Mouse (Mus musculus) thymus, postnatal 14 days (tissue): ENCODE data around the gene Rasgef1b.

Experiments
- DNase-seq: peaks from one replicate; pipeline ENCODE4 v3.0.0; 2021

The Rasgef1b gene

DNA sequence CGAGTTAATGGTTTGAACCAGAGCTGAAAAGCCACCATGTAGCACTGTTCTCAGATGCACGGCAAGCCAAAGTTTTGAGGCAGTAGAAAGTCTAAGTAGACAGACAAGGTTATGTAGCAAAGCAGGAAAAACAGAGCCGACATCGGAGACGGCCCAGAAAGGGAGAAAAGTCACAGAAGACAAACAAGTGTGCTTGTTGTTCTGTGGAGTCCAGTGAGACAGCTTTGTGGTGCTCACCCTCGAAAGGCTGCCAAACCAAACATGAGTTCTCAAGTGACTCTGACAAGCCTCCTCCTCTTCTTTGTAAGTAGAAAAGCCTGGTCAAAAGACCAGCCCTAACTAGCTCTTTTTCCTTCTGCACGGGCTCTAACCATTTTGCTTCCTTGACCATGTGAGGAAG is 338.1 kb downstream of the Rasgef1b start:
- no peak for DNase-seq

DNA sequence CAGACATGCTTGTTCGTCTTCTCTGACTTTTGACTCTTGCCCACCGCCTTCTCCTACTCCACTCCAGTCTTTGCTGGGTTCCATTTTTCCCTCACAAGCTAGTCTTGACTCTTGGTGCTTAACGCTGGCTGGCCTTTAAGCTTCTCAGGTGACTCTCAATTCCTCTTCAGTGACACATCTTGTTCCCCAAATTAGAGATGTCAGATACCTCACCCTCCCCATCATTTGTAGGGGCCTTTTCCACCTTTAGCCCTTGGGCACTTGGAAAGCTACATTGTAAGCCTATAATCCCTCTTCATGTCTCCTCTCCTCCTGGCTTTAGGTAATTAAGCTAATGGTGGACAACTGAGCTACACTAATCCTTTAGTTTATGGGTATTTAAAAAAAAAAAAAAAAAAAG is 338.6 kb downstream of the Rasgef1b start:
- no peak for DNase-seq

DNA sequence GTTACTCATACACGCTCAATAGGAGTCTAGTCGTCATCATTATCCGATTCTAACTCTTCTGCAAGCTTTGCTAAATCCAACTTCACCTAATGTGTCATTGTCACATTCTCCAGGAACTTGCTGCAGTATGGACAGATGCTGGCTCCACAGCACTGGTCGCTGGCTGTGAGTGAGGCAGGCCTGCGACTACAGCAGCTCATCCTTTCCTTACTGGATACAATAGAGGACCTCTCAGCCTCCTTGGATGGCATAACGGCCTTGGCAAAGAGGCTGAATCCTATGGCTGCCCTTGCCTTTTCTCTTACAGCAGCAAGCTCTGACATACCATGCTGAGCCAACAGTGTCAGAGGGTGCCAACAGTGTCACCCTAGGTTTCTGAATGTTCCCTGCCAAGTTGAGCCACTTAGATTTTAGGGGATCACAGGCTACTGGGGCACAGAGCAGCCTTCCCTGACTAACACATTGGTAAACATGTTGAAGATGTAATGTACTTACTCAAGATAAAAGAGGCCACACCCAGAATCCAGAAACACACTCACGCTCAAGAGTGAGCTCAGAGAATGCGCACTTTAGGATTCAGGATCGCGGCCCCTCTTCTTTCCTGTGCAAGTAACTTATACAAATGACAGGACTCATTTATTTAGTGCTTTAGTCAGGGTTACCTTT is 340.1 kb downstream of the Rasgef1b start:
- DNase-seq, result no peak

DNA sequence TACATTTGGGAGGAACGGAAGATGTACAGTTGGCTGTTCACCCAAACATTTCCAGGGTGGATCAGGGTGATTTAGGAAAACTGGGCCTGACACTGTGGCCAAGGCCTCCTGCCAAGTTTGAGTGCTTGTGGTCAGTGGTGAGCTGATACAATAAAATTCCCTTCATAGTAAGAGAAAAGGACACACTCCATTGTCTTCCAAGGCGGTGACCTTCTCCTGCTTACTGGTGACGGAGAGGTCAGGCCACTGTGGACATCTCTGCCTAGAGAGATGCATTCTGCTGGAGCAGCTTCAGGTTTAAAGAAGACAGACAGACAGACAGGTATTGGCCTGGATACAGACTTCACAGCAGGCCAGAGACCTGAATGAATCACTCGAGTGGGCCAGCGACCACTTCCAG is 340.7 kb downstream of the Rasgef1b start:
- no peak for DNase-seq

DNA sequence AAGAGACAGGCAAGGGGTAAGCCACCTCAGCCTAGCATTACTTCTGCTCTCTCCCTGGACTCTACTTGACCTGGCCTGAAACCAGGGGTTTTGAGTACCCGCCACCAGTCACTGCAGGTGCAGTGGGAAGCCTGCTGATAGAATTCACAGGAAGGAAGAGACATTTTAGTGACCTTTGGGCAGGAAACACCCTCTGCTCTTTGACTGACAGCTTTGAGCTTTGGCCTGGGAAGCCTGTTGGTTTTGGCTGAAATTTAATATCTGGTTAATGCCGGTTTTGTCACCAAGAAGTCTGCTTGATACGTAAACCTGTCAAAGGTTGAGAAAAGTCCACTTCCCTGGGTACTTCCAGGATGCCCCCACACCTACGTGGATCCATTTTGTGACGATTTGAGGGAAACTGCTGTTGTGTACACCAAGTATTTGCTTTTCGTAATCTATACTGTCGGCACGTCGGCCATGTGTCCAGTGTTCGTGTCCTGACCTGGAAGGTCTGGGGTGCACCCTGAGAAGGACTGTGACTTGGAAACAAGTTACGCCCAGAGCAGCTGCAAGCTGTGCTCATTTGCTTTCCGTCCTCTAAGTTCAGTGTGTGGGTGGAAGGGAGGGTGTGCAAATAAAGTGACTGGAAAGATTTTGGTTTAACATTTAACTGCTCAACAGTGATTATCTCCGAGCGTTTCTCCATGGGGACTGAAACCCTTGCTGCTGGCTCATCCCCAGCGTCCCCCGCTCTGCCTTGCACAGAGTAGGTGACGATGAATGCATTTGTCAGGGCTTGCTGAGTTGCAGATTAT is 341.5 kb downstream of the Rasgef1b start:
- DNase-seq, result no peak

DNA sequence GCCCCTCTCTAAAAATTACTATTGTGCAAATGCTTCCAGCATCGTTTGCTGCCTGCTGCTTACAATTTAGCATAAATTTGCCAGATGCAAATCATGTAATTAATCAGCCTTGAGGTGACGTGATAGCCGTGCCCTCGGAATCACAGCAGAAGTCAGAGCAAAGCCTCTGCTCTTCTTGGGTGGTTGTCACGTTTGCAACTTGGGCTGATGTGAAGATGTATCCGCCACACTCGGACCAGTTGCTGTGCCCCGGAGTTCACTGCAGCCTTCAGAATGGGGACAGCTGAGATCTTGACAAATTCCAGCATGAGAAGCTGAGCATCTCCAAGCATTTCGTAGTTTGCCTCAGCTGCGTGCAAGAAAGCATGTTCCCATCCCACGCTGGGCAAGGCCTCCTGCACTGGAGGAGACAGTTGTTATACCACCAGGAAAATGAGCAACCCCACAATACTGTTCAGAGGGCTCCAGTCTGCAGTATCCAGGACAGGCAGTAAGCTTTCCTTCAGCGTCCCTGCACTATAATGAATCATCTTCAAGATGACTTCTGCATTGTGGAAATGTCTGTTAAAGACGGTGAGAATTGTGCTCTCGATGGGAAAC is 342.5 kb downstream of the Rasgef1b start:
- DNase-seq, result no peak

DNA sequence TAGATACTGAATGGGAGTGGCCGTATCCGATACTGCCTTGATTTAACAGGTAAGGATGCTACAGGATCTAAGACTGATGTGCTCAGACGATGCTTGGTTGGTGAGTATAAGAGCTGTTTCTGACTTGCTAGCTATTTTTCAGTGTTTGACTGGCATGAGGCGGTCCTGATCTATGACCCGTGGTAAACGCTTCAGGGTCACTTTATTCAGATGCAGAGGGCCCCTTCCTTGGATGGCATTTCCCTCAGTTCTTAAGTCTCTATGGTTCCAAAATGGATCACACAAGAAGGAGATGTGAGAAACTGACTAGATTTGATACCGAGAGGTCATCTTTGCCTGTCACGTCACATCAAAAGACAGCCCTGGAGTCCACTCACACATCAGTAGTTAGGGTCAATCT is 343.1 kb downstream of the Rasgef1b start:
- no peak for DNase-seq

DNA sequence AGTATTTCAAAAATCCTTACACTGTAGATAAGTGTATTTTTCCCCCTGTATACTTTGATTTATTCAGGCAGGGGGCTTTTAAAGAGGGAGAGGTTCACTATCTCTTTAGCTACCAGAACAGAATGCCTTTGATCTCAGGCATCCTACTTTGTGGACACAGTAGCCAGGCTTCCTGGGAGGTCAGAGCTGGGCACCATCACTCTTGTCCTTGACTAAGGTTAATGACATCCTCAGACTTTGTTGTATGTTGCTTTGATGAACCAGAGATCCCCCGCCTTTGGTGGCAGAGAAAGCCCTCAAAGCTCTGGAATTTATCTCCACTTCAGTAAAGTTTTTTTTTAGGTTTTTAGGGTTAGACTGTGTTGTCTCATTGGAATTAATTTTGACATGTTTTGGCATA is 343.8 kb downstream of the Rasgef1b start:
- no peak for DNase-seq

DNA sequence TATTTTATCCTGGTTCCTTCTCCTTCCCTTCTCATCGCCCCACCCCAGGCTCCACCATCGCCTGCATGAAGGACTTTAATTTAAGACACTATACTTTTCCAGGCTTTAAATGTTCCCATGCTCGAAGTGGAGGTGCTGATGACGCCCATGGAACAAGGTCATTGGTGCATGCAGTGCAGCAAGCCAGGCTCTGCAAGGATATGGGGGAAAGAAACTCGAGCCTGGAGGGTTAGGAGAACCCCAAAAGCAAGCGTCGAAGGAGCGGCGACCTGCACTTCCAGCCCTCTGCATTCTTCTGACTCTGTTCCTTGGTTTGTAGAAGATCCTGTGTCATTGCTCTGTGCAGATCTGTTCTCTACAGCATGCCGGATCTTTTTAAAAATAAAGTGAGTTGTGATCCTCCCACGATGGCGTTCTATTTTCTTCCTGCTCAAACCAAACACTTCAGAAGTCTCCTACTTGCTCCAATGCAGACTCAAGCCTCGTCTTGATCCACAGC is 345.0 kb downstream of the Rasgef1b start:
- DNase-seq, result no peak

DNA sequence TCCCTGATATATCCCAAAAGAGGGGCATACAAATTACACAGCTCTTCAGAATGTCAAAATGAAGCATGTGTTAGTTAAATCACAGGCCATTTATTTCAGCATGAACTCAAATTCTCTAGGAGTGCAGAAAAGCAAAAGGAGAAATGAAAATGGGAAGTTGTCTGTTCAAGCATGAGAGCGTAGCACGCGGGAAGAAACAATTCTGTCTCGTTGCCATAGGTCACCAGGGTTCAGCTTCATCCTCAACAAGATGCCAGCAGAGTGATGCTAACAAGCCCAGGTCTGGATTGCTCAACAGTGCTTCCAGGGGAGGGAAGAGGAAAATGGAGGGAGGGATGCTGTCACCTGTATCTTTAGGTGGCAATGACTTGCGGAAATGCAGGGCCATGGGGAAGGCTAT is 346.1 kb downstream of the Rasgef1b start:
- no peak for DNase-seq

DNA sequence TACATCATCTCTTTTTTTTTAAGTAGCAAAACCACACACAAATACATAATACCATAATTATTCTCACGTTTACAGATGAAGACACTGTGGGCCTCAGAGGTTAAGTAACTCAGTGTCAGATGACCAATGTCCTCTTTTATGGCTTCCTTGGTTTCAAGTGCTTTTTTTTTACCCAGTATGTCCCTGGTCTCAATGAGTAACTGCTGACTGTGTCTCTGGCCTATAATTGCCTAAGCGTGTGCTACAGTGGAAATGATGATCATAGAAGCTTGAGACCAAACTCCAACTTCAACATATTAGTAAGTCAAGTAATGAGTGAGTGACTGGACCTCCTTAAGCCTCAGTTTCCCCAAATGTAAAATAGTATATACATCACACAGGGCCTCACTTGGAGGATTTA is 347.2 kb downstream of the Rasgef1b start:
- no peak for DNase-seq

DNA sequence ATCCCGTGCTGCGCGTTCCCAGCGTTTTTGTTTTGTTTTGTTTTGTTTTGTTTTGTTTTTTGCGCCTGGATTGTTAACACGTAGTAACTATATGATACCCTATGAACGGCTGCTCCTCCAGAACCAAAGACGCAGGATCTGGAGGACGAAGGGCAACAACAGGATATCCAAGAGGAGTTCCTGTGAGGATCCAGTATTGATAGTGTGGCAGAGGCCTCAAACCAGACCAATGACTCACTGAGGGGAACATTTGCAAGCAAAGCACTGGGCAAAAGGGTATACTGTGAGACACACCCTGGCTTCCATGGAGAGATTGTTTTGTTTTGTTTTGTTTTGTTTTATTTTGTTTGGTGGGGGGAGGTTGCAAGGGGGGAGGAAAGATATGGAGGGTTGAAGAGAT is 348.0 kb downstream of the Rasgef1b start:
- no peak for DNase-seq

DNA sequence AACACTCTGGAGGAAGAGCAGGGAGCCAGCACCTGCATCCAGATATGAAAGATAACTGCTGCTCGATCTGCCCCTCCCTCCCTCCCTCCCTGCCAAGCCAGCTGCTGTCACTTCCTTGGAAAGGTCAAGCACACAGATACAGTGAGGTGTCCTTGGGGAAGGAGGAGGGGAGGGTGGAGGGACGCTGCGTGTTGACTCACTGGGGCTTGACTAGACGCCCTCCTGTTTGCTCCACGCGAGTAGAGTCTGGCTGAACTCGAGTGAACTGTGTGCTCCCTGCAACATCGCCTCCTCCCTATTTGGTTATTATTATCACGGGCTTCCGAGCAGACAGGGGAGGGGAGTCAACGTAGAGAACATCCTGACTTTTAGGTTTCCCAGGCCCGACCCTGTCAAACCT is 348.7 kb downstream of the Rasgef1b start:
- DNase-seq, result no peak

DNA sequence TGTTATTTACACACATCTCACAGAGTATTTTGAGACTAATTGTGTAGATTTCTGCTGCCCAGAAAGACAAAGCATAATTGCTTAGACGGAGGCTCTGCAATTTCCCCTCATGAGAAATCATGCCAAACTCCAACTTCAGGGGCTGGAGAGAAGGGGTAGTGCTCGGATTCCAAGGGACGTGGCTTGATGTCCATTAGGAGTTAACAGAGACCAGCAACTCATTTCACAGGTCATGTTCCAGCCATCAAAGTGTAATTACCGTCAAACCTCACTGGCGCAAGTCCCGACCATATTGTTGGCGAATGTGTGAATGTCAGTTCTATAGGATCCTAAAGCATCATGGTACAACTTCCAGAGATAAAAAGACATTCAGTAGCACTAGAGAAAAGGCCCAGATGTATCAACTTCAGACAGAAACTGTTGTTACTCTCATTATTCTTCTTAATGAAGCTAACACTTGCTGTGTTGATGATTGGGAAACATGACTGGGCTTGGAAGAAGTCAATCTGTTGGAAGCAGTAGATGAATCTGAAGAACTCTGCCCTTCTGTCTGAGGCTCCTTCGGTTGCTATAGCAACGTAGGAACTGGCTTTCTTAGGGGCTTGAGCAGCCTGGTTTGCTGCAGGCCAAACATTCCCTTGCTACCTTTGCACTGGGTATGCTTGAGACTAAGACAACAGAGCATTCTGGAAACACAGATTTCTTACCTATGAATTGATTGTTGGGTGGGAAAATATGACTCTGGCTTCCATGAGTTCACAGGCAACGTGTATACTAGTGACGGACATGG is 350.2 kb downstream of the Rasgef1b start:
- no peak for DNase-seq

DNA sequence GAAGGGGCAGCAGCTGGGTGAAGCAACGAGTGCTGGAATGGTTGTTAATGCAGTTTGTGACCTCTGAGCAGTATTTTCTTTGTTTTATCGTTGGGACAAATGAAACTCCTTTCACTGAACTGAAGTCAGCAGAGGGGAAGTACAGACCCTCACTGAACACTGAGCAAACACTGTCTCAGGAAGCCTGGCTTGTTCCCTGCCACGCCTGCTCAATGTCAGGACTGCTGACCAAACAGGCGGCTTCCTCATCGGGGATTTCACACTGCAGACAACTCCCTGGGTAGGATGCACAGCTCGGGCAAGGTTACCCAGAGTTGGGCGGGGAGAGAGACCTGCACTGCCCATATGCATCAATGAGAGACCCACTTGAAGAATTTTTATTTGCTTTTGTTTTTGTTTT is 353.1 kb downstream of the Rasgef1b start:
- no peak for DNase-seq

DNA sequence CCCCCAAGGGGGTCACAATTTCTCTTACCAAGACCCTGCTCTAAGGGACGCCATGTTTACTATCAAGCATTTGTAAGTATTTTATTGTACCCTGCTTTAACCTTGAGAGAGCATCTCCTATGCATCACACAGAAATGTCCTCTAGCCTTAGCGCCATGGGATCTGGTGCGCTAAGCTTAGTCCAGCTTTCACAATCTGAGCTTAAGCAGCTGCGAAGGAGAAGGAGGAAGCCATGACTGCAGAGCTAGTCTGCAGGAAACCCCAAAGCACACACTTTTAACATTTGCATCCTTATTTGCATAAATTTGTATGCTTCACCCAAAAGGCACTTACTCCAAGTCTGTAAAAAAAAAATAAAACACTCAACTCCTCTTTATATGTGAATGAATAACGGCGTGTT is 354.4 kb downstream of the Rasgef1b start:
- DNase-seq, result no peak

DNA sequence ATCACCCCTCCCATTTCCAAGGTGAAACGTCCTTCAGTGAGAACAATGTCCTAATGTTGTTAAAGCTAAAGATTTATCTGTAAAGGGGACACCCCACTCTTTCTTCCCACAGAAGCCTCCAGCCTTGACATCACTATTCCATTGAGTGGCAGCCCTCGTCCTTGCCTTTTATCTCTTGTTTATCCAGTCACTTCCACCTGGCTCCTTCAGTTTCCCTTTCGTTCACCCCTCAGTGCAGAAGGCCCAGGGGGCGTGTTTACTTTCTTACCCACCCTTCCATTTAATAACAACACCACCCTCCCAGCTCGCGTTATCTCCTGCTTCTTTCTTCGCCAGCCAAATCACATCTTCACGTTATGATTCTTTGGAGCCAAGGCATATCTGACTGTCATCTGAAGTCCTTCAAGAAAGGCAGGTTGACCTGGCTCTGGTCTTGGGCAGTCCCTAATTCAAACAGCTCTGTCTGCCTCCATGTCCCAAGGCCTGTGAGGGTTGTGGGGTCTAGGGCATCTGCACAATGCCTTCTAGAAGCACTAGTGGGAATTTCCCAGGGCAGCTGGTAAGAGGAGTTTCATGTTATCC is 355.2 kb downstream of the Rasgef1b start:
- no peak for DNase-seq

DNA sequence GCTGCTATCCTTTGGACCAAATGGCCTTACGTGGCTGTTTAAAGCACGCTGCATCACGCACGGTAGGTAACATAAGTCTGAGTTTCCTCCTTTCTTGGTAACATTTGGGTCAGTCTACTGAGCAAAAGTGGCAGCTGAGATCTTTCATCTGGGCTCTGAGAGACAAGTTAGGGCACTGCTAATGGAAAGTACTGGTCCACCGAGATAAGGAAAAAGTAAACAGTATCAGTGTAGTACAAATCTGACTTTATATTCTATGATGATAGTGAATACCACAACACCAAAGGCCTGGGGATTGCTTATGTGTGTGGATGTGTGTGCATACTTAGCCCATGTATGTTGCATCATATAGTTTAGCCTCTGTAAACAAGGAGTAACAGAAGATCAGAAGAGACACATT is 358.2 kb downstream of the Rasgef1b start:
- no peak for DNase-seq

DNA sequence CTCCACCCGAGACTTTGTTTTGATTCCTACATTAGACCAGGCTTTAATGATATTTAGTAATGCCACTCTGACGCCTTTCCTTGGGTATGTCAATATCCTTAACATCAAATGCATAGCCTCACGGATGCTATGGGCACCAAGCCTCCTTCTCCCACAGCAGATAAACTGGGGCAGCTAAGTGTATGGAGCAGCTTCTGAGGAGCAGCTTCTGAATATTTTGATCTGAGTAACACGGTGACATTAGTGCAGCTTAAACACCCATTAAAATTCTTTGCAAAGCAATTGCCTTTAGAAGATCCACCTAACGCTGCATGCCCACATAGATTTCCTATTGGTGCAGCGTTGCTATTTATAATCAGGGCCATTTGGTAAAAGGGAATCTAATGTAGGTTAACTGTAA is 359.6 kb downstream of the Rasgef1b start:
- DNase-seq, result no peak

DNA sequence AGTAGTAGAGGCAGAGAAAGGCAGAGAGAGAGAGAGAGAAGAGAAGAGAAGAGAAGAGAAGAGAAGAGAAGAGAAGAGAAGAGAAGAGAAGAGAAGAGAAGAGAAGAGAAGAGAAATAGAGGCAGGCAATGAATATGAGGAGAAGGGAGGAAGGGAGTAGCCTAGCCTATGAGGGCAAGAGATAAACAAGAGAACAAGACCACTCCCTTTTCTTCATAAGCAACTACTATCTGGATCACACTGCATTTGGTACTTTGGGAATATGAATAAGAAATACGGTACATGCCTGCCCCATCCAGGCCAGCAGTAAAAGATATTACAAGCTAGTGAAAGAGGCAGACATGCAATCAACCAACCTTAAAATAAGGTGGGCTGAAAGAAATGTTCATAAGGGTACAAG is 360.2 kb downstream of the Rasgef1b start:
- DNase-seq, result no peak

DNA sequence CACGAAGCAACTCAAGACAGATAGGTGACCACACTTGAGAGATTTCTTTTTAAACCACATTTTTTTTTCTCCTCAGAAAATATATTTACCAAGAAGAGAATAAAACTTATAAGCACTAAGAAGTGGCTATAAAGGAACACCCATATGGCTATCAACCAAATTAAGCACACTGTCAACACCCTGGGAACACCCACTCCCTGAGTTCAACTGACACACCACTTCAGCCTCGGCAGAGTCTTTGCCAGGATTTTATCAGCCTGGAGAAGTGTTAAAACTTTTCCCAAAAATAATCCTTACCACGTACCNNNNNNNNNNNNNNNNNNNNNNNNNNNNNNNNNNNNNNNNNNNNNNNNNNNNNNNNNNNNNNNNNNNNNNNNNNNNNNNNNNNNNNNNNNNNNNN is 368.3 kb downstream of the Rasgef1b start:
- no peak for DNase-seq

DNA sequence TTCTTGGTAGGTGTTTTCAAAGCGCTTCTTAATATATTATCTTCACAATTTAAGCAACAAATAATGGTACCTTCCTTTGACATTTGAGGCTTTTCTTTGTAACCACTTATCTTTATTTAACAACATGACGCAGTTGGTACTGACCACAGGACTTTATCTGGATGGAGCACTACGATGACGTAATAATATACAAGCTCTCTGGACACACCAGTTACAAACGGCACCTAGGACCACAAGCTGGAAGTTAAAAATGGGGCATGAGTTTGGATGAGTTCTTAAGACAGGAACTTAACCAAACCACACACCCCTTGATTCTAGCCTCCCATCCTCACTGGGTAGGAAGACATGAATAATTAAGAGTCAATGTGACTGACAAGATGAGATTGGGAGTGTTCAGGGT is 369.6 kb downstream of the Rasgef1b start:
- DNase-seq, result no peak

DNA sequence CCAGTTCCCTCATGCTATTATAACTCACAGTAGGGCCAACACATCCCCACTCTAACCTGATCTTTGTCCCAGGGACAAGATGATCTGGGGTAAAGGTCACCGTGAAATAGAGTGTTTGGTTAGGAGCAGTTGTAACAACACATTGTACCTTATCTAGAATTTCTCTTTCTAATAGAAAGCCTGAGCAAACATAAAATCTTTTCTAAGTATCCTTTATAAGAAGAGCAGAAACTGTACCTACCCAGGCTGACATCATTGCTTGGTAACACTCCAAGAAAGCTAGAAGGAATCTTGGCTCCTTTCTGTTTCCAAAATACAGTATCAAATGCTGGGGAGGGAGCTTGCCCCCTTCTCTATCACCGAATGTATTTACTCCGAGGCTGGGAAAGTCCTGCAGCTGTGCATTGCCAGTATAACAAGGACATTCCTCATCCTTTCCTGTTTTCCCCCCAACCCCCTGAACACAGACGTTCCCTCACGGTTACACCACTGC is 374.2 kb downstream of the Rasgef1b start:
- no peak for DNase-seq
